Mouse (Mus musculus) cortical plate, adult 2 months (tissue): ENCODE data around the gene Kif28.

Experiments used
- CTCF ChIP-seq: fragments of 200-500 bp; IDR thresholded peaks from 2 replicates; pipeline ENCODE4 v1.5.1; 2011; ENCODE audit warnings: mild to moderate bottlenecking, control low read depth, low read length; ENCODE audit not compliant: insufficient read depth; ENCODE audit errors: extremely low read depth
- POLR2A ChIP-seq: fragments of 200-500 bp; IDR thresholded peaks from 2 replicates; pipeline ENCODE4 v1.6.1; 2011; ENCODE audit warnings: mild to moderate bottlenecking, low read length, control low read depth; ENCODE audit not compliant: insufficient read depth; ENCODE audit errors: extremely low read depth

GRCm38 (mm10) chr1:179687966-179688365, 57.1 kb downstream of the Kif28 start:
- no peak for TF ChIP-seq POLR2A
- TF ChIP-seq CTCF: no peak
